Mouse (Mus musculus) thymus, postnatal 0 days (tissue): ENCODE measurements at regions not wholly inside any gene's neighbourhood (a gene's known extent, or its start where the extent isn't known, plus 50 kb on each side); places are given as distances from the start of the nearest gene placed in this dataset.

ENCODE experiments used
- DNase-seq: peaks from one replicate; pipeline ENCODE4 v3.0.0-alpha.2; 2015; ENCODE audit warnings: low spot score

DNA sequence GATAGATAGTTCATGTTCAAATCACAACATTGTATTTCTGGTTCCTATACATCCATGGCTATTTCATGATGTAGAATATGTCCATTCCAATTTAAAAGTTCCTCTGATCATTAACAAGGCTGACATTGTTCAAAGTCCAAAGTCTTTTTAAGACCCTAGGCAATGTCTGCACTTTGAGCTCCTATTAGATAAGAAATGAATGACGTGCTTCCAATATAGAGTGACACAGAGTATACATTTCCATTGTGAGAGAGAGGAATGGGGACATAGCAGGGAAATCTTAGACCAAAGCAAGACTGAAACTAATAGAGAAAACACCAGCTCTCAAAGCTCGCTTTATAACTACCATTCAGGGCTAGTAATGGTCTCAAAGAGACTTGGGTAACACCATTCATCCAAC lies 153.5 kb downstream of the Mex3b start:
- no peak for DNase-seq

DNA sequence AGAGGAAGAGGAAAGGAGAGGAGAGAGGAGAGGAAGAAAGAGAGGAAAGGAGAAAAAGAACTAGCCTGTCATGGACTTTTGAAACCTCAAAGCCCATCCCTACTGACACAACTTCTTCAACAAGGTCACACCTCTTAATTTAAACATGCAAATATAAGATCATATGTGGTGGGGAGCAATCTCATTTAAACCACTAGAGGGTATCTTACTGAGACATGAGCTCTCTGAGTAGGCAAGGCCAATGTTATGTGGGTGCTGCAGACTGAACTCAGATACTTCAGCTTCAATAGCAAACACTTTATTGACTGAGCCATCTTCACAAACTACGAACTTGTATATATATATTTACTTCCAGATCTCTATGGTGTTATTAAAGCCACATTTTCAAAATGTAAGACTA lies 156.9 kb downstream of the Mex3b start:
- DNase-seq, result peak; percentile 8

DNA sequence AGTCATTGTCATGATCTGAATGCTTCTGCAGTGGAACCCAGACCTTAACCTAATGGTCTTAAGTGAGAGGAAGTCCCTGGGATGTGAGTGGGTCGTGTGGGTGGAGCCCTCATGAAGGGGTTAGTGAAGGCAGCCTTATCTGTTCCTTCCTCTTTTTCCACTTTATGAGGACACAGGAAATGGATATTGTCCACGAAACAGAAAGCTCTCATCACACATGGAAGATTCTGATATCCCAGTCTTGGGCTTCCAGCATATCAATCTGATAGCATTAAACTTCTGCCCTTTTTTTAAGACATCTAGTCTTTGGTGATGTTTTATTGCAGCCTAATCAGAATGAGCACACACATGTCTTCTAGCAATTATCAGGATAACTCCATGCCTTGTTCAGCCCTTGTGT lies 164.0 kb downstream of the Mex3b start:
- DNase-seq, result no peak

DNA sequence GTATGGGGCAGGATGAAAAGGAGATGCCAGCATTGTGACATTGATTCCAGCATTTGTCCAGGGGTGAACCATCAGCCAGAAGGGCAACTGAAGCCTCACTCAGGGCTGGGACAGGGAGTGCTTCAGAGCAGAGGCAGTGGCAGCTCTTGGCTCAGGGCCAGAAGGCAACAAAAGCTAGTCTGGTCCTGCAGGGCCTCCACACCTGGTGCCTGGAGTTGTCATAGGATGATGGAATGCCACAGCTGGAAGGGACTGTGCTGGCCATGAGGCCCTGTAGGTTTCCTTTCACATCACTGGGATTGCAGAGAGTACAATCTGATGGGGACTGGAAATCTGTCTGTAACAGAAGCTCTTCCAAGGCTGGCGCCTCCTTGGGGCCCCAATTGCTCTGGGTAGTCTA lies 164.9 kb downstream of the Mex3b start:
- no peak for DNase-seq

DNA sequence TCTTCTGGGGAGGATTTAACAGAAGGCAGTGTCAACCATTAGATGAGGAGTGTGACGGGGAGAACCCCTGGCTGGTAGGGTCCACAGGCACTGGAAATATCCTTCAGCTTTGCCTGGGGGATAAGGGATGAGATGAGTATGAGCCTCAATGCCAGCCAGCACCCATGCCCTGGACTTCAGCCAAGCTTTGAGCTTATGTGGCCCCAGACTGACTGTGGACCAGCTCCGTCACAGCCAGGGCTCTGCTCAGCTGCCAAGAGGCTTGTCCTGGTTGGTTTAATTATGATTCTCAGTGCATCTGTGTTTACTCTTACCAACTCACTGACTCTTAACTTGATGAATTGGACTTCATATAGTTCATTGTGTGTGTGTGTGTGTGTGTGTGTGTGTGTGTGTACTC lies 165.8 kb downstream of the Mex3b start:
- no peak for DNase-seq

DNA sequence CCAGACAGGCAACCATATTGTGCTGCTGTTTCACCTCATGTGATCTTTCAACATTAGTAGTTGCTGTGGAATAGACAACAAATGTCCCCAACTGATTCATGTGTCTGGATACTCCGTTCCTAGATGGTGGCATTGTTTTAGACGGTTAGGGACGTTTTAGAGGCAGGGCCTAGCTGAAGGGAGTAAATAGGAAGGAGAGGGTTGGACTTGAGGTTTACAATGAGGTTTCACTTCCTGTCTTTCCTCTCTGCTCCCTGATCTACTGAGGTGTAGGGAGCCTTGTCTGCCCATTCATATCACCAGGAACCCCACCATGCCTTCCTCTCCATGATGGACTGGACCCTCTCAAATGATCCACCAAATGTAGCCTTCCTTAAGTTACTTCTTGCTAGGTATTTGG lies 168.1 kb downstream of the Mex3b start:
- DNase-seq, result no peak

DNA sequence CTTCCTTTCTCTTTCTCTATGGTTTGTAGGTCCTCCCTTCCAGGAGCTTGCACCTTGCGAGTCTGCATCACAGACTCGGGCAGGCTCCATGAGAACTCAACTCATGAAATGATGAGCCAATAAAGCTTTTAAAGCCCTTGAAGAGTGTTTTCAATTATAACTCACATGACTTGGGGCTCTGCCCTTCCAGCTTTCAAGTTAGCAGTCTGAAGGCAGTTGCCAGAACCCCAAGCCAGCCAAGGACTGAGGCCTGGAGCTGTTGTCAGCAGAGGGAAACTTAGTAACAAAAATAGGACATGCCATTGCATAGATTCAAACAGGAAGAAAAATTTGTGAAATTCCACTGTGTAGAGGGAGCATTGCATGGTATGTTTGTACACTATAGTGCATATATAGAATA lies 169.3 kb downstream of the Mex3b start:
- no peak for DNase-seq

DNA sequence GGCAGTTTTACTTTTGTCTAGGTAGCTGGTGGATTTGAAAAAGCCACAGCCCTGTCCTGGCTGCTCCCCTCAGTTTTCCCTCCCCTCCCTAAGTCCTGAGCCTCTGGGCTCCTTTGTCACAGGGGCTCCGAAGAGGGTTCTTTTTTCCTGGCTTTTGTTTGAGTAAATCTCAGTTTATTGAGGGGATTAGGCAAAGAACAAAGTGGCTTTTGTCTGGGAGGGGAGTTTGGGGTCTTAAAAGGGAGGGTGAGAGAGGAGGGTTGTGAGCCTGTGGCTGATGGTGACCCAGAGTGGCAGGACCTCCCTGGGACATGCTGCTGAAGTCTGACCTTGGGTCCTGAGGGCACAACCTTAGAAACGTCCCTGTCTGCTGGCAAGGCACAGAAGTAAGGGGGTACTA lies 170.0 kb downstream of the Mex3b start:
- DNase-seq, result no peak

DNA sequence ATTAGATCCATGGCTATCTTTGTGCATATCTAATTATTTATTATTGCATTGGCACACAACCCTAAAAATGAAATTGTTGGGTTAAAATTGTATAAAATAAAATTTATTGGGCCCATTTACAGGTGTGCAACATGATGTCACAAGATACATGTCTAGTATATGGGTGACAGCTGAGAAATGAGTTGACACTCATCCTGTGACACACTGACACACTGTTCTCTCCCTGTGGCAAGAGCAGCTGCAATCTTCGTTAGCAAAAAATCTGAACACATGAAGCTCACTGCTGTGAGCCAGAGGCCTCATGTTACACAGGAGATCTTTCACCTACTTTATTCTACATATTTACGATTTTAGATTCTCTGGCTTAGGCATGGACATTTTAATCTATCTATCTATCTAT lies 170.6 kb downstream of the Mex3b start:
- no peak for DNase-seq

DNA sequence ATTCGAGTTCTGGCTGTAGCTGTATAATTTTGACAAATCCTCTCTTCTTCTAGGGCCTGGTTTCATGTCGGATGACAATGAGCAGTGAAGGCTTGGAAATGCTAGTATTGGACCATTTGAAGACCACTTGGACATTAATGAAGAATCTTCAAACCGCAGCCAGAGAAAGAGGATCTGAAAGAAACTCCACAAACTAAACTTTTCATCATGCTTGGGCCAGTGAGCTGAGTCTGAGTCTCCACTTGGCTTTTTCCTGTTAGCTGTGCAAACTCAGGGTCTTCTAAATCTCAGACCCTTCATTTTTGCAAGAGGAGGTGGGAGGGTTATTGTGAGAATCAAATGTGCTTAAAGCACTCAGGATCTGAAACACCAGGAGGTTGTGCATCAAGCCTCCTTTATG lies 176.6 kb downstream of the Mex3b start:
- DNase-seq, result no peak

DNA sequence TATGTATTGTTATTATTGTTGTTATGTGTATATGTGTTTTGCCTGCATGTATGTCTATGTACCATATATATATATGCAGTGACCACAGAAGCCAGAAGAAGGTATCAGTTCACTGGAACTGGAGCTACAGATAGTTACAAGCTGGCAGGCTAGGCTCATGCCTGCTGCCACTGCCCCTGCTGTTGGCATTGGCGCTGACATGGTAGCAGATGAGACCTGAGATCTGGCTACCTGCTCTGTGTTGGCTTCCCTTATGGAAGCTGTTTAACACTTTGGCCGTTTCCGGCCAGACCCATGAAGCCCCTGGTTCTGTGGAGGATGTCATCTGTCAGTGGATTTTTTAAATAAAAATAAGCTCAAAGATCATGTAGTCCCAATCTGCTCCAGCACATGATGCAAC lies 178.1 kb downstream of the Mex3b start:
- no peak for DNase-seq

DNA sequence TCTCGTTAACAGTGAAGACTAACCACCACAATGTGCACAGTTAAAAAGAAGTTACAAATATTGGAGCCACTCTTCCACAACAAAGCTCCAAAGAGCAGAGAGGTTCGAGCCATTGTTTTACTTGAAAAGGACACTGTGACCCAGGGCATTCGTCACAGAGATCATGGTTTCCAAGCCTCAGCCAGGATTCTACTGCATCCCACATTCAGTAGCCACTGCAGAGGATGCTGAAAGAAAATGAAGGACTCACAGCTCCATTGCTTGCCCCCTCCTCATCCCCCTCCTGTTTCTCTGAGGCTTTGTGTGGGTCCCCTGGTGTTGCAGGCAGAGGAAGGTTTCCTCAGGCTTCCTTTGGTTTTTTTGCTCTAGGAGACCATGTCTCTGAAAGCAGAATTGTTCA lies 182.9 kb downstream of the Mex3b start:
- no peak for DNase-seq

DNA sequence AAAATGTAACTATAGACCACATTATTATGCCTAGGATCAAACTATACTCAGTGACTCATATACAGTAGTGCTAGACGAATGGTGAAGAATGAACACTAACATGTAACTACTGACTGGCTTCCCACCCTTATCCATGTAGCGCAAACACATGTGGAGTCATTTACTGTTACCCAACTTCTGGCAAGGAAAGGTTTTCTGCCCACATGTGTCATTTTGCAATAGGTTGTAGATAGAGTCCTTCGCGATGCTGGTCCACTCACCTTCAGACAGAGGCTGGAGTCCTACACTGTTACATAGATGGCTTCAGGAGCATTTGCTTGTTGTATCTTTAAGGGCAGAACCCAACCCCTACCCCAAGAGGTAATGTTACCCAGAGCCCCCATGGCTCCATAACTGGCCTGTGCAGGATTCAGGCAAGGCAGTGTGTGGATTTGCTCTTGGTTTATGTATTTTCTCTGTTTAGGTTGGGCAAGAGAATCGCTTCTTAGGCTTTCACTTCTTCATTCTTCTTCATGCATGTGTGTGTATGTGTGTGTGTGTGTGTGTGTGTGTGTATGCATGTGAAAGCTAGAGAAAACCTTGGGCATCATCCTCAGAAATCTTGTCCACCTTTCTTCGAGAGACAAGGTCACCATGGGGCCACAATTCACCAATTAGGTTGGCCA lies 183.8 kb downstream of the Mex3b start:
- DNase-seq, result no peak

DNA sequence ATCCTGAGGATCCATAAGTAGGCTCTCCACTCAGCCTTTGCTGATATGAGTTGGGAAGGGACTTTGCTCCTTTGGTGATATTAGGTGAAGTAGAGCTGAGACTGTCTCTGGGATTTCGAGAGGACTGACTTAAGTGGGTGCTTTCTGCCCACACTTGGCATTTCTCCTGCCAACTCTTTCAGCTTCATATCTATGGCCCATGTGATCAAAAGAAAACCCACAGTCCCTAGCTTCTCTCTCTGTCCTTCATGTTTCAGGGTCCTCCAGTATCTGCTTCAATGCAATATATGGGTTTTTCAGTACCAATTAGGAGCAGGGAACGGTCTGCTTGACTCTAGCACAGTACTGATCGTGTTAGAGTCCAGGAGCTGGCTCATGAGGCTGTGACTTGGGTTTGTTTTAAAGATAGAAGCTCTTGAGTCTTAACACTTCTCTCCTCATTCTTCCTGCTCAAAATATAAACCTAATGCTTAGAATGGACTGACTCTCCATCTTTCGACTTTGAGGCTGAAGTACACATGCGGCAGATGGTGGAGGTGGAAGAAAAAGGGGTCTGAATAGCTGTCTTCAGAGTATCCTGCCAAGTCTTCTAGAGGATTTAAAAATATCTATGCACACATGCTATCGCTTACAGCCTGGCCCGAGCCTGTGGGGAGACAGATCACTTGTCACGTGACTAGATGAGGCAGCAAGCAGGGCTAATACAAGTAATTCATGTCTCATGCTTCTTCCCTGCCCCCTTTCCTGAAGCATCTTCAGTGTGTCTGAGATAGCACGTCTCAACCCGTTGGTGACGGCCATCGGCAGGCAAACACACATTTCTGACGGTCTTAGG lies 189.2 kb downstream of the Mex3b start:
- no peak for DNase-seq

DNA sequence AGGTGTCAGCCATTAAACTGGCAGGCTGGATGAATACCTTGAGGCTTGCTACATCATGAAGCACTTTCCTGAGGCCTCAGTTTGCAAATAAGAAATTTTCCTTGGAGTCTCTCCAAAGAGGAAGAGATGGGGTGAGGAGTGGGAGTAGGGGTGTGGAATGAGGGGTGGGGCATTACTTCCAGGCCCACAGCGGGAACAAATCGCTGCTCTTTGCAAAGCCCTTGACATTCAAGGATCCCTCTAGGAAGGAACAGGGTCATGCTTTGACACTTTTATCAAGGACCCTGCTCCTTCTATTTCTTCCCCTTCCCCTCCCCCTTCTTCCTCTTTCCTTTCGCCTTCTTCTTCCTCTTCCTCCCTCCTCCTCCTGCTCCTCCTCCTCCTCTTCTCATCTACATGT lies 193.2 kb downstream of the Mex3b start:
- no peak for DNase-seq

DNA sequence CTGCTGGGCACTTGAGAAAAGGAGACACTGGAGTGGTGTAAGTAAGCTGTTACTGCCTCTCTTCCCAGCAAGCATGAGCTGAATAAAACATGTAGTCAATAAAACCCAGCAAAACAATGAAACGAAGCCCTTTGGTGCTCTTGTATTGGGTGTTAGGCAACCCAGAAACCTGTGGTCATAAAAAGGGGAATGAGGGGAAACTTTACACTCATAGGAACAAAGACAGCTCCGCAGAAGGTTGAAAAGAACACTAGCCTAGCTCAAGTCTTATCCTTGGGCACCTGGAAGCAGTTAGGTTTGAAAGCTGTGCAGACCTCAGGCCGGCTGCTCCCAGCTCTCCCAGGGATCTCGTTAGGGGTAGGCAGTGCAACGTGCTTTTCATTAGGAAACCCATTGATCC lies 193.6 kb downstream of the Mex3b start:
- DNase-seq, result no peak

DNA sequence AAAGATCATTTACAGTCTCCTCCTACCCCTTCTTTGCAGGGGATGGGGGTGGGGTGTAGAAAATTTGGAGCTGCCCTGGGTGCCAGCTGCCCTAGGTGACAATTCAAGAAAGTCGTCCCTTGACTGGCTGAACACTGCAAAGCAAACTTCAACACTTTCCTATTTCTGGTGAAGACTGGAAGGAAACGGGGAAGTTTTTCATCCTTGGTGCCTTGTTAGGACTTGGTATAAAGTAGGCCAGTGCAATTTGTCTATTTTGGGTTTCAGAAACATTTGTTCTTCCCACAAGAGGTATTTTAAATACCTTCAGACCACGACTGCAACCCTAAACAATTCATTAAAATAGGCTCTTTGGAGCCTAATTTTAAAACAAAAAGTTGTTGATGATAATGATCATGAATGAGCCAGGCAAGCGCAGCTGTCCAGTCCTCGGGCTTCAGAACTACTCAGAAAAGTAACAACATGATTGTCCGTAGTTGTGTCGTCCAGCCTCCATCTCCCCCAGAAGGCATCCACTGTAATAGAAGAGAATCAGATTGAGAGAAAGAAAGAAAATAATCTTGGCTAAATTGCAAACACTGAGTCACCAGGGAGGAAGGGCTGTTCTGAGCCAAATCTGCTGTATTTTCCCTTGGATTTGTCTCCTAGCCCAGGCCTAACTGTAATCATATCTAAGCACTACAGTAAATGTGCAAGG lies 194.2 kb downstream of the Mex3b start:
- no peak for DNase-seq

DNA sequence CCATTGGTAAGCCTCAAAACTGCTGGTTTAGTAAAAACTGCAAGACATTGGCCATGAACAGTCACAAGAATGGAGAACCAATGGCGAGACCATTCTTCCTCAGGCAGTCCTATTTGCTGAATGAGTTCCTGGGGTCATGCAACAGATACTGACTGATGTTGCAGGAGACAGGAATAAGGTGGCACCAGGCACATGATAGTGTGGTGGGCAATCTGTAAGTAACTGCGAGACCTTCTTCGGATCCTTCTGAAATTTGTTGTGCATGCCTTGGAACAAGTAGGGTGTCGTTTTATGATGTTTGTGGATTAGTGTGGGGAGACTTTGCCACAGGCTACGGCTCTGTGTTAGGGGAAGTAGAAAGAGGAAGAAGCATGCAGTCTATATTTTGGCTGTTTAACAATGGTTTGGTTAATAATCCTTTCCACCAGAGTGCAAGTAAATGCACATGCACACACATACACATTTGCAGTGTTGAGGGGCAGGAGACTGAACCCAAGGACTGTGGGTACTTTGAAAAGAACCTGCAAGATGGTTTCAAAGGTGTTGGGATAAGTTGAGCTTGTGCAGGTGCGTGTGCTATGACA lies 194.9 kb downstream of the Mex3b start:
- DNase-seq, result no peak

DNA sequence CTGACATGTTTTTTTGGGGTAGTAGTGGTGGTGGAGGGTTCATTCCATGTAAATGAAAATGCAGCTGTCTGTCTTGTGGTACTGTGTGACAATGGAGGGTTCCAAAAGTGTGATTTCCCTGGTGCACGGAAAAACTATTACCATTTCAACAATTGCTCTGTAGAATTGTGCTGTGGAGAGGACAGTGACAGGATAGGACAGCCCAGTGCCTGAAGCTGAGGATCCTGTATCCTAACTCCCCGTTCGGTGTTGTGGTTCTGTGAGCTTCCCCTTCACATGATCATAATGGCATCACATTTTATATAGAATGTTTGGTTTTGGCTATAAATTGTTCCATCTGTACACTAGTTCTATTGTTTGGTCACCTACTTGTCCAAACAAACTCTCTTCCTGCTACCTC lies 196.4 kb downstream of the Mex3b start:
- no peak for DNase-seq

DNA sequence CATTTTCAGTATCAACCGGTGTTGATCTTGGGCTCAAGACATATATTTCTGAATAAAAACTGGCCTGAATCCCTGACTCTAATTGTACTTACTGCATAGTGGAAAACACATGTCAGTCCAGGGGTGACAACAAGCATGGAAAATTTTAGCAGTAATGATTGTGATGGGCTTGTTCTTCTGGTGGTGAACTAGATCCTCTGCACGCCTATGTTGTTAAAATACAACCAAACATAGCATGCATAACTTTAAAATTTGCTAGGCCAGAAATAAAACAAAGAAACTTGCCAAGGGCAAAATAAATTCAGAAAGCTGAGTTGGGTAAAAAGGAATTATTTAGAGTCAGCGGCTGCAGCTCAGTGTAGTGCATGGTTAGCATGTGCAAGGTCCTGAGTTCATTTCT lies 198.2 kb downstream of the Mex3b start:
- DNase-seq, result no peak

DNA sequence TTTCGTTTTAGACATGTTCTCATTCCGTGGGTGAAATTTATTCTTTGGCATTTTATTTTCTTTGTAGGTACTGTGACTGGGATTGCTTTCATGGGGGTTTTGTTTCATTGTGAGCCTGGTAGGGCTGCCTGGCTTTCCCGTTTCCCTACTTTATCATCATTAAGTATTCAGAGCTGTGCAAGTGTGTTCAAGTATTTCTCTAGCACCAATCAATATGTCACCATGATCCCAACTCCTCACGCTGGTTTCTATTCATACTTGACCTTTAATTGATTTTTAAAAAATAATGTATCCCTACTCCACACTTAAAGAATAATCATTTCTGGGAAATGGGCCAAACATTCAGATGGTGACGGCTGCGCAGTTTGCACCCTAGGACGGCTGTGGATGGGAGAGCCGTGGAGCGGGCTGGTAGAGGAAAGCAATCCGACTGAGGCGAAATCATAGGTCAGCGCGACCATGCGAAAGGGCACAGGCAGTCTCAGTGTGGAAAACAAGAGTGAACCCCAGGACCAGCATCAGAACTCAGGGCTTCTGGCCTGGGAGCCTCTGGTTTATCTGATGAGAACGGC lies 207.4 kb downstream of the Mex3b start:
- no peak for DNase-seq
